Mouse (Mus musculus) midbrain, embryonic 12.5 days (tissue): Measurements from ENCODE around the gene Cadps. TPM values are rescaled to one million over a fixed set of nuclear protein-coding genes. Genes with fewer than 3 reads are reported as not detected.

Experiments
- ATAC-seq: fragments of 200-750 bp; cut with Nextera tagmentation; 2 replicates; pipeline ENCODE4 v1.8.0; 2017; ENCODE audit warnings: low read depth, moderate TSS enrichment, moderate library complexity; ENCODE audit not compliant: low FRiP score
- H3K27ac ChIP-seq: fragments of 300-500 bp; sonication (generic); replicated peaks from 2 replicates; pipeline ENCODE4 v1.5.1; 2016; ENCODE audit warnings: mild to moderate bottlenecking
- H3K27me3 ChIP-seq: fragments of 300-500 bp; sonication (generic); 2 replicates; pipeline ENCODE4 v1.6.1; 2016; ENCODE audit warnings: mild to moderate bottlenecking
- H3K36me3 ChIP-seq: fragments of 300-500 bp; sonication (generic); 2 replicates; pipeline ENCODE4 v1.6.1; 2016
- H3K4me1 ChIP-seq: fragments of 300-500 bp; sonication (generic); 2 replicates; pipeline ENCODE4 v1.6.1; 2016
- H3K4me2 ChIP-seq: fragments of 300-500 bp; sonication (generic); replicated peaks from 2 replicates; pipeline ENCODE4 v1.6.1; 2016; ENCODE audit warnings: mild to moderate bottlenecking, moderate library complexity
- H3K4me3 ChIP-seq: fragments of 300-500 bp; sonication (generic); 2 replicates; pipeline ENCODE4 v1.5.1; 2016; ENCODE audit warnings: mild to moderate bottlenecking
- H3K9ac ChIP-seq: fragments of 300-500 bp; sonication (generic); replicated peaks from 2 replicates; pipeline ENCODE4 v1.6.1; 2016; ENCODE audit warnings: mild to moderate bottlenecking, moderate library complexity
- H3K9me3 ChIP-seq: fragments of 300-500 bp; sonication (generic); 2 replicates; pipeline ENCODE4 v1.6.1; 2016; ENCODE audit warnings: mild to moderate bottlenecking
- WGBS: fragments of 180-500 bp; shearing (Covaris S2); methylation state at CpG from one replicate; pipeline ENCODE4 v1.1.7; 2016; 5-methylcytosine and 5-hydroxymethylcytosine counted together
- polyA plus RNA-seq: library from polyadenylated mRNA; unstranded; fragments of >200 nt; fragmentation: Nextera tagmentation; extraction: Ambion mirVana; gene quantifications from 2 replicates; pipeline ENCODE4 v1.2.1, GENCODE M21; 2016

Gene Cadps
- polyA plus RNA-seq, 1 experiment from 2014 or later: 15.0 TPM

GRCm38 (mm10) chr14:12350271-12350916 lies 472.5 kb downstream of the Cadps start:
- Histone ChIP-seq H3K9me3 (no peaks in the 10 kb centered on the region), H3K27me3 (peaks cover 94% of the 10 kb centered on the region), H3K9ac (no peak overlapping the region), H3K4me3 (no peak overlapping the region), H3K4me2 (no peak overlapping the region), H3K27ac (no peak overlapping the region), H3K36me3 (no peaks in the 10 kb centered on the region), H3K4me1 (peaks cover 26% of the 10 kb centered on the region)
- no peak for ATAC-seq
- WGBS: 6% methylated on average over 16 of the region's 16 CpGs

DNA sequence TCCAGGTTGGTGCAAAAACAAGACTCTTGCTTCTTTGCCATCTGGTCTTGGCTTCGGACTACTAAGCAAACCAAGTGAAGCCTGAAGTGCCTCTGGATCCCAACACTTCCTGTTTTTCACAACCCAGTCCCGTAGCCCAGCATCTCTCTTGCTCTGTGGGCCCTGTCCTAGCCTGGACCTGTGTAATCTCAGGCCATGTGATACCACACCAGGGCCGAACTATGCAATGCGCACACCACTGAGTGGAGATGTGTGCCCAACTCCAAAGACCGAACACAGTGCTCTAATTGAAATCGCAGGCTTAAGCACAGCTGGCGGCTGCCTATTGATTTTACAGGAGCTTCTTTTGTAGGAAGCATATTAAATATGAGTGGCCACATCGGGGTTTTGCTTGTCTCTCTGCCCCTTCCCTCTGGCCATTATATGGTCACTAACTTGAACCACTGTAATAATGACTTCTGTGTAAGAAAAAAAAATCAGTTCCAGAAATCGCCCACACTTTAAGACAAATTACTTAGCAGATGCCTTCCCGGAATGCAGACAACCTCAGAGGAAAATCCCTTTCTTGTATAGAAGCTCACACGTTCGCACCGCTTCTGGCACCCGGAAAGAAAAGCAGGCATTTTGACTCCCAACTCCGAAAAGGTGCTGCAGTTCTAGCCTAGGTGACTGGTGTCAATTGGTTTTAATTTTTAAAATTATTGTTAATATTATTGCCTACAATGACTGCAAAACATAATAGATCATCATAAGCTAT lies 473.4 kb downstream of the Cadps start:
- 4% methylated on average over 15 of the region's 15 CpGs for WGBS
- no peak overlapping the region for H3K9ac ChIP-seq
- H3K27me3 ChIP-seq: peaks cover 98% of the 10 kb centered on the region
- no peak for ATAC-seq
- H3K27ac ChIP-seq: no peak overlapping the region
- no peak overlapping the region for H3K4me2 ChIP-seq
- no peaks in the 10 kb centered on the region for H3K9me3 ChIP-seq
- no peaks in the 10 kb centered on the region for H3K36me3 ChIP-seq
- no peak overlapping the region for H3K4me3 ChIP-seq
- H3K4me1 ChIP-seq: peaks cover 33% of the 10 kb centered on the region

DNA sequence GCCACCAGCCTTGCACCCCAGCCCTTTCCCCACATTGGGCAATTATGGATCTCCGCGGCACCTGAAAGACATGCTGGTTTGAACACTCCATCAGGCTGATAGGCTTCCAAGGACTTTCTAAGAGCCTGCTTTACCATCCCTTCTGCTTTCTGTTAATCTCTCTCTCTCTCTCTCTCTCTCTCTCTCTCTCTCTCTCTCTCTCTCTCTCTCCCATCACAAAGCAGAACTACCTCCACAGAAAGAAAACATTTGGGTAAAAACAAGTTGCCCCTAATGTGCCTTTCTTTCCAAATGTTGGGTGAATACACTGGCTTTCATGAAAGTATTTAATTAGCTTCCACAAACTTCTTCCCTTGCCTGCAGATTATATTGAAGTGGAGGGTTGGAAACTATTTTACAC lies 474.8 kb downstream of the Cadps start, which contains the start of gene Fezf2:
Fezf2 (minus strand) TSS at position 101 of the 400 bp plus-strand sequence.
- H3K9me3 ChIP-seq: no peaks in the 10 kb centered on the region
- no peaks in the 10 kb centered on the region for H3K36me3 ChIP-seq
- H3K27ac ChIP-seq: peak within 1 kb of the TSS; percentile 39; the same call in 1 of the 2 replicates
- peaks cover 98% of the 10 kb centered on the region for H3K27me3 ChIP-seq
- 0 out of 2 replicates have a peak within 1 kb of the TSS, but pooled peaks have one; percentile 9 for H3K4me3 ChIP-seq
- peaks cover 40% of the 10 kb centered on the region for H3K4me1 ChIP-seq
- 5% methylated on average over 2 of the region's 2 CpGs for WGBS
- H3K9ac ChIP-seq: no peak within 1 kb of the TSS
- peak within 1 kb of the TSS; percentile 29 for H3K4me2 ChIP-seq
- ATAC-seq: no peak

DNA sequence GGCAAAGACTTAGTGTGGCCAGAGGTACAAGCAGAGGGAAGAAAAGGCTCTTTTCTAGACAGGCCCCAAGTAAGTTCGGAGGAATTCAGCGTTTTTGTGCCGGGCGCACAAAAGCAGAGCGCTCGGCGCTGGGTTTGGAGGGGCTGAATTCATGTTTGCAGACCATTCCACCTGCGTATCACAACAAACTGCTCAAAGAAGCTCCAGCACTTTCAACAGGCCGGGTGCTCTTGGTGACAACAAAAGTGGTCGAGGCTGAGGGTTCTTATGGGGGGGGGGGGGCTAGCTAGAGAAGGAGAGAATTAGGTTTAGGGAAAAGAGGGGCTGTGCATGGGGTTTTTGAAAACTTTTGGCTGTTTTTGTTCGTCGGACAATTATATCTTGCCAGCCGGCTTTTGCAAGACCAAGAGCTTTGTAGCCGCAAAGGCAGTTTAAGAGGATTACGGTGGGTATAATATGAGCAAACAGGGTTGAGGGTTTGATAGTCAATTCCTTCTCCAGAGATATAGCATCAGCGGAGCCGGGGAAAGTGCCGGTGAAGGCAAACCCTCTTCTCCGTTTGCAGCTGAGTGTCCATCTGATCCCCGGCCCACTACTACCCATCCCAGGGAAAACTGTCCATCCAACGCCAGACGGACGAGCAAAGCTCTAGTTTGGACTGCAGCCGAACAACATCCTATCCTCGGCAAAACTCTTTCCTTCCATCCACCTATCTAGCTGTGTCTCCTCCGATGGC lies 475.8 kb downstream of the Cadps start:
- peaks cover 100% of the 10 kb centered on the region for H3K27me3 ChIP-seq
- H3K4me3 ChIP-seq: 0 out of 2 replicates have a peak overlapping the region, but pooled peaks have one; percentile 9
- H3K4me2 ChIP-seq: peak overlapping the region; percentile 29
- no peaks in the 10 kb centered on the region for H3K9me3 ChIP-seq
- no peak for ATAC-seq
- H3K27ac ChIP-seq: peak overlapping the region; percentile 39; the same call in 1 of the 2 replicates
- H3K4me1 ChIP-seq: peaks cover 40% of the 10 kb centered on the region
- no peaks in the 10 kb centered on the region for H3K36me3 ChIP-seq
- under 1% methylated on average over 26 of the region's 26 CpGs for WGBS
- no peak overlapping the region for H3K9ac ChIP-seq

GRCm38 (mm10) chr14:12346011-12346864 lies 476.6 kb downstream of the Cadps start:
- peak overlapping the region; percentile 58; the same call in 1 of the 2 replicates for H3K27ac ChIP-seq
- H3K4me2 ChIP-seq: peak overlapping the region; percentile 29

DNA sequence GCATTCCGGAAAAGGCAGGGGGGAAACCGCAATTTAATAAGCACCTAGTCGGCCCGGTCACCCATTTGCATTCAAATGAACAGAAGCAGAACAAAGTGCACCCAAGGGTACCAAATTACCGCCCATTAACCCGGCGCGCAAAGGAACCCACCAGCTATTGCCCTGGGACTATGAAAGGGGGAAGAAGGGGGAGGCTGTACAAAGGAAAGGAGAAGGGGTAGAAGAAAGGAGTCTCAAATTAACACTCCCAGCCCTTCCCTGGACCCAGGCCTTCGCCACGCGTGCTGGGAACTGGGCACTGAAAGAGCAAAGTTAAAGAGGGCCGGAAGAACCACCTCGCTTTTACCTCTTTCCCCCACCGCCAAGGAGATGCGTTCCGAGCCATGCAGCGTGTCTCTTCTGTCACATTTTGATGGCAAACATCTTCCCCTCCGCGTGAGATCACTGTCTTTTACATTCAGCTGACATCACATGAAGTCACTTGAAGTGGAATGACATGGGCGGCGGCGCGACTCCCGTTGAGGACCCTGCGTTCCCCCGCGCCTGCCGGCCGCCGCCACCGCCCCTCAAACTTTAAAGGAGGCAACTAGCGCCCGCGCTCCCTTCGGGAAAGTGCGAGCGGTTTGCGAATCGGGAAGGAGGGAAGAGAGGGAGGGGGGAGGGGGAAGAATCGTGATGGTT lies 477.5 kb downstream of the Cadps start:
- no peaks in the 10 kb centered on the region for H3K9me3 ChIP-seq
- H3K4me1 ChIP-seq: peaks cover 50% of the 10 kb centered on the region
- ATAC-seq: no peak
- H3K9ac ChIP-seq: 0 out of 2 replicates have a peak overlapping the region, but pooled peaks have one; percentile 11
- H3K4me3 ChIP-seq: peak overlapping the region; percentile 34
- H3K4me2 ChIP-seq: peak overlapping the region; percentile 29
- peak overlapping the region; percentile 58; the same call in 1 of the 2 replicates for H3K27ac ChIP-seq
- under 1% methylated on average over 40 of the region's 40 CpGs for WGBS
- no peaks in the 10 kb centered on the region for H3K36me3 ChIP-seq
- H3K27me3 ChIP-seq: peaks cover 100% of the 10 kb centered on the region

More at GRCm38 (mm10) chr14:12346011-12346864, 476.6 kb downstream of the Cadps start:
- Histone ChIP-seq H3K9ac (no peak overlapping the region), H3K9me3 (no peaks in the 10 kb centered on the region), H3K4me3 (peak overlapping the region; percentile 34), H3K36me3 (no peaks in the 10 kb centered on the region), H3K27me3 (peaks cover 100% of the 10 kb centered on the region), H3K4me1 (peaks cover 43% of the 10 kb centered on the region)
- WGBS: under 1% methylated on average over 50 of the region's 50 CpGs
- 0 out of 2 replicates have a peak, but pooled peaks have one; percentile 28 for ATAC-seq

GRCm38 (mm10) chr14:12344746-12345240 lies 478.1 kb downstream of the Cadps start:
- Histone ChIP-seq H3K9me3 (no peaks in the 10 kb centered on the region), H3K27ac (peak overlapping the region; percentile 58), H3K9ac (peak overlapping the region; percentile 11; the same call in 1 of the 2 replicates), H3K4me2 (peak overlapping the region; percentile 29; the same call in 1 of the 2 replicates), H3K4me1 (peaks cover 50% of the 10 kb centered on the region), H3K27me3 (peaks cover 100% of the 10 kb centered on the region), H3K36me3 (no peaks in the 10 kb centered on the region), H3K4me3 (peak overlapping the region; percentile 34)
- WGBS: under 1% methylated on average over 37 of the region's 39 CpGs
- ATAC-seq: no peak

- Histone ChIP-seq H3K4me2 (peak overlapping the region; percentile 29; the same call in 1 of the 2 replicates), H3K36me3 (no peaks in the 10 kb centered on the region), H3K9ac (peak overlapping the region; percentile 11; the same call in 1 of the 2 replicates), H3K4me3 (peak overlapping the region; percentile 34), H3K9me3 (no peaks in the 10 kb centered on the region), H3K27me3 (peaks cover 100% of the 10 kb centered on the region), H3K27ac (peak overlapping the region; percentile 58), H3K4me1 (peaks cover 50% of the 10 kb centered on the region)
- 3% methylated on average over 24 of the region's 24 CpGs for WGBS
- ATAC-seq: no peak
These were observed 478.7 kb downstream of the Cadps start for GRCm38 (mm10) chr14:12344061-12344745.

DNA sequence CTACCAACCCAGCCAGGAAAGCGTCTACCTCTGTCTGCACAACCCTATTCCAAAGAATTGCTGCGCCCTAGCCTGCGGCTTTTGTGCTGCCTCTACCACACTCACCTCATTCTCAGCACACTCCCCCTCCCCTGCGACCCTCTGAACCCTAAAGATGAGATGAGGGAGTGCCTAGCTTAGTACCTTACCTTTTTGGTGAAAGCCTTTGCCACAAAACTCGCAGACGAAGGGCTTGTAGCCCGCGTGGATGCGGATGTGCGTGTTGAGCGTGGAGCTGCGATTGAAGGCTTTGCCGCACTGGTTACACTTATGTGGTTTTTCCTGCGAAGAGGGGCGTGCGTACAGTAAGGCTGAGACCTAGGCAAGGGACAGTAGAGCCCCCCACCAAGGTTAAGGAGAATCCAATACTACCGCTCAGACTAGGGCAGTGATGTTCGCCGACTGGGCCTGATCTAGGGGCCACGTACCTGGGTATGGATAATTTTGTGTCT lies 479.4 kb downstream of the Cadps start:
- ATAC-seq: no peak
- no peak overlapping the region; the same call in 1 of the 2 replicates for H3K9ac ChIP-seq
- H3K27ac ChIP-seq: no peak overlapping the region
- no peaks in the 10 kb centered on the region for H3K36me3 ChIP-seq
- peaks cover 97% of the 10 kb centered on the region for H3K27me3 ChIP-seq
- peaks cover 51% of the 10 kb centered on the region for H3K4me1 ChIP-seq
- WGBS: 1% methylated on average over 20 of the region's 20 CpGs
- peak overlapping the region; percentile 34 for H3K4me3 ChIP-seq
- no peaks in the 10 kb centered on the region for H3K9me3 ChIP-seq
- peak overlapping the region; percentile 13; the same call in 1 of the 2 replicates for H3K4me2 ChIP-seq
